Mouse (Mus musculus): ENCODE results near the gene Morn5.

The Morn5 gene

DNA sequence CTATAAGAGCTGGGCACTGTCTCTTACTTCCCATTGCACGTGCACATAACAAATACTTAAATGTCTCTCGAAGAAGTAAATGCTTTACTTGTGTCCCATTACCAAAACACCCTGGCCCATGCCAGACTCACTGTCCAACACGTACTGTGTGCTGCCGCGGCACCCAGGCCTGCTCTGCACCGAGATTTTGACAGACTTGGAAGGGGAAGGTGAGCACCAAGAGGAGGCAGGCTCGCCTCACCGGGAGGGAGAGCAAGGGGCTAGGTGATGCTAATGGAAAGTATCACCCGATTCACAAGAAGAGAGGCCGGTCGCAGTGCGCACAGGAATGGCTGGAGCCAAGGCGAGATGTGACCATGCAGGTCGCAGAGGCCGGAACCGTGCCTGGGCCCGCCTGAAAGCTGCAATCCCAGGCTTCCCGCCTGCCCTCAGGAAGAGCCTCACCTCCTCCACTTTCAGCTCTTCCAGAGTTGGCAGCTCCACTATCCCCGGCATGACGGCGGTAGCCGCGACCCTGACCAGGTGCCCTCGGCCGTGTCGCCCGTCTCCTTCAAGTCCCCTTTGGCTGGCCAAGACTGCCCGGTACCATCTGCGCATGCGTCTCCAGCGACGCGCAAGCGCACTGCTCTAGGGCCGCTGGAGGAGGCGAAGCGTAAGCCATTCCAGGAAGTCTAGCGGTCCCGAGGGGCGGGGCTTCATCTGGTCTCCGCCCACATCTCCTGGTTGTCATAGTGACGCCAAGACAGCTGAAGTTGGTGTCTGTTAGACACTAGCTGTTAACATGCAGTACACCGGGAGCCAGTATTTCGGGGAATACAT lies at the start of gene Morn5, which contains the start of gene Ndufa8:
Gene Morn5 (plus strand): TSS at position 711 of the 819 bp plus-strand sequence.
Gene Ndufa8 (minus strand): TSS at position 659 of the 819 bp plus-strand sequence.
- peak; percentile 94 for DNase-seq (ENCODE audit: low spot score)

DNA sequence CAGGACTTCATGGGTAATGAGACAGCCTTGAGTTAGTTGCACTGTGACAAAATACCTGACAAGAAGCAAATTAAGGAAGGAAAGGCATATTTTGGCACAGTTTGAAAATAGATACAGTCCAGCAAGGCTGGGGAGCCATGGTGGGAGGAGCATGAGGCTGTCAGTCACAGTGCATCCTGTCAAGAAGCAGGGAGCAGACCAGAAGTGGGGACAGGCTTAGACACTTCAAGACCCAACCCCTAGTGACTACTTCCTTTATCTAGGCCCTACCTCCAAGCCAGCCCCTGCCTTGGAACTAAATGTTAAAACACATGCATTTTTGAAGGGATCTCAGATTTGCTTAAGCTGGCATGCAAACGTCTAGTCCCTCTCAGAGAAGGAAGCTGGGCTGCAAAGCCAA lies 48.9 kb upstream of the Morn5 start:
- DNase-seq (ENCODE audit: low spot score), result no peak

DNA sequence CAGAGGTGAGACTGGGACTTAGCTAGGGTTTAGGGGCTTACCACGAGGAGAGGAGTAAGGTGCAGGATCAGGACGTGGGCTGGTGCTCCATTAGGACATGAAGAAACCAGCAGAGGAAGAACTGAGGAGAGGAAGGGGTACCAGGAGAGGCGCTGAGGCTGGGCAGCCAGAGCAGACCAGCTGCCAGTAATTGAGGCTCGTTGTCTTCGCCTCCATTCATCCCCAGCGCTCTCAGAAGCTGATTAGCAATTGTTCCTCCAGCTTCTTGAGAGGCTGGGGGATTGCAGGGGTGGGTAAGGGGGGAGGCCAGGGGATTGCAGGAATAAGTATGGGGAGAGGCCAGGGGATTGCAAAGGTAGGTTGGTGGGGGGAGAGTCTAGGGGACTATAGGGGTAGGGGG lies 47.1 kb upstream of the Morn5 start:
- DNase-seq (ENCODE audit: low spot score), result no peak

DNA sequence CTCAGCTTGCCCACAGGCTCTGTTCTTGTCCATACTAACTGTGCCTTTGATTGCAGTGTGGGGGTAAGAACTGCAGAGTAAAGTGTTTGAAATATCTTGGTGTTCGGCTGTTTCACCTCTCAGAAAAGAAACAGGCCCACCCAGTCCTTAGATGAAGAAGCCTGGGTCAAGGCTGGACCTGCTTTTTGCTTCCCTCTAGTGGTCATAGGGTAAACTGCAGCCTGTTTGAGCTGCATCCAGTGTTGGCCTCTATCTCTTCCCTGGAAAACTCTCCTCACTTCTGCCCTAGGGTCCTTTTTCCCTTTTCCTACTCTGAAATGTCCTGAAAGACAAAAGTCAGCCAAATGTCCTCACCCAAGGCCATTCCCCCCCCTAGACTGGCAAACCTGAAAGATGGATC lies 41.2 kb upstream of the Morn5 start:
- DNase-seq (ENCODE audit: low spot score), result no peak

DNA sequence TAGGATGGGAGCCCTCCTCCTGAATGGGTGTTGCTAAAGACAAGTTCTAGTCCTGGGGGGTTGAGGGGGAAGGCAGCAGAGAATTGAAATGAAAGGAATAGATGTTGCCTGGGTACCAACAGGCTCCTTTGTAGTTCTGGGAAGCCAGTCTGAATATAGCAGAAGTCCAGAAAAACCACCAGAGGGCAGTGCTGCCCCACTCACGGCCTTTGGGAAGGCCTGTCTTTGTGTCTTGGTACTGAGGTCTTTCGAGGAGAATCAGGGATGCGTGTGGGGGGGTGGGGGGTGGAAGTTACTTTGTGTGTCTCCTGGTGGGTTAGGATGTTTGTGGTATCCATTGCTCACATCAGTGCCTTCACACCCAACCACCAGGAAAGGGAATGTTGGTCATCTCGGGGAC lies 39.9 kb upstream of the Morn5 start:
- DNase-seq (ENCODE audit: low spot score), result no peak

DNA sequence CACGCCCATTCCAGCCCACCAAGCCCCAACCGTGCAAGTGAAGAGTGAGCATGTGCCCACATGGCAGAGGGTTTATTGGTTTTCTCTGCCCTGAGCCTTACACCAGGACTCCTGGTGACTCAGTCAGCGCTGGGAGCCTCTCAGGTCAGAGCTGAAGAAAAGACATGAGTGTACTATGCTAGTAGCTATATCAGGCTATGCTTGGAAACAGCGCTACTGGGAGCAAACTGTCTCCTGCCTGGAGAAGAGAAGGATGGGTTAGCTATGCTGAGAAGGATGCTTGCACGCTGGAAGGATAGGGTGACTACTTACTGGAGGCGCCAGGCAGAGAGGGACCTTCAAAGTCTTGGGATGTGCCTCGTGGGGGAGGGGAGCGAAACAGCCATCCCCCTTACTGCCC lies 38.7 kb upstream of the Morn5 start:
- DNase-seq (ENCODE audit: low spot score), result no peak

DNA sequence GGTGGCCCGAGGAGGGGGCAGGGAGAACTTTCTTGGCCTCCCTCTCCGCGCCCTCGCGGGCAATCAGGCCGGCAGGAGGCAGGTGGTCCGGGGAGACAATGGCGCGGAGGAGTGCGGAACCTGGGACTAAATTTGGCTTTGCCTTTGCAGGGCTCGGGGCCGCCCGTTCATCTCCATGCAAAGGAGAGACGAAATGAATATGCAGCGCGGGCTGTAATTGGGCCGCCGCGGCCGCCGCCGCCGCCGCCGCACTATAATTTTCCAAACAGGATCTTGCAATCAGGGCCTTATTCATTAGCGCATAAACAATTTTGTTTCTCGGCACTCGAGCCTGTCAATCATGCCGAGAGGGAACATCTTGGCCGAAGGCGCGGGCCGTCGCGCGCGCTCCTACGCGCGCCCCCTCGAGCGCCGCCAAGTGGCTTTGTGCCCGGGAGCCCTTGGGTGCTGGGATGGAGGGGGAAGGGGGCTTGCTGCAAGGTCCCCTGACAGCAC lies 37.9 kb upstream of the Morn5 start:
- no peak for DNase-seq (ENCODE audit: low spot score)

DNA sequence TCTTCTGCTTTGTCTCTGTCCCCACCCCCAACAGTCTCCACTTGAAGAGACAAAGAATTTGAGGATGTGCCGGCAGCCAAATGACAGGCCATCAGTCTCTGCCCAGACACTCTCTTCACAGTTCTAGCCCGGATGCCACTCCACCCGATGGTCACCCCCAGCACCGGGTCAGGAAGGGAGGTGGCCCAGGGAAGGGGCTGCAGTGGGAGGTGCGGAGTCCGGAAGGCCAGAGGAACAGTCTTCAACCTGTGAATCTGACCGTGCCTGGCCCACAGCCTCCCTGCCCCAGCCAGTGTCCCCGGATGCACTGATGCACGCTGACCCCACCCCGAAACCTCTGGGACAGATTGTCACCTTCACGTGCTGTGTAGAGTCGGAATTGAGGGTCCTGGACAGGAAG lies 36.2 kb upstream of the Morn5 start:
- no peak for DNase-seq (ENCODE audit: low spot score)

DNA sequence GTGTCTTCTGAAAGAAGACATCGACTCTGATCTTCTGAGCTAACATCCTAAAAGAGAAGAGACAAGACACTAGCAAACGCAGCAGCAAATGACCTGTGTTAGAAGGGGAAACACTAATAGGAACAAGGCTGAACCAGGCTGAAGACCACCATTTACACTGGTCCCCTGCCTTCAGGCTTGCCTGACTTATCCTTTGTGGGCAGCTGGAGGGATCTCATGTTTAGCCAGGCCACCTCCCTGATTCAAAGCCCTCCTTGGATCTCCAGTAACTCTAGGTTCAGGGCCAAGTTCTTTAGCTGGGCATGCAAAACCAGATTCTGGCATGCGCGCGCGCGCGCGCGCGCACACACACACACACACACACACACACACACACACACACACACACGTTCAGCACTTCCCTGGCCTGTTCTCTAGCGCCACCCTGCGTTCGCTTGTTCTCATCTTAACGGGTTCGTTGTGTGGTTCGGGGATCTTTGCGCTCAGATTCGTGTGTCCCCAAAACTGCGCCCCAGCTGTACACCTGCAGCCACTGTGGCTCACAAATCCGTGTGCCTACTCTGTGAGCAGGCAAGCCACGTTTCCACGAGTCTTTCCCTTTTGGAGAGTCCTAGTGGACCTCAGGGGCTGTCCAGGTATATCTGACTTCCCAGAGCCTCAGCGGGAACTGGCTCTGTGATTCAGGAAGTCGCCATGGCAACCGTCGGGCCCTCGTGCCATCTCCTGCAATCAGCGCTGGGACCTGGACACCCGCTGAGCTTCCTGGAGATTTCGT lies 27.7 kb upstream of the Morn5 start:
- DNase-seq (ENCODE audit: low spot score), result peak; percentile 60

DNA sequence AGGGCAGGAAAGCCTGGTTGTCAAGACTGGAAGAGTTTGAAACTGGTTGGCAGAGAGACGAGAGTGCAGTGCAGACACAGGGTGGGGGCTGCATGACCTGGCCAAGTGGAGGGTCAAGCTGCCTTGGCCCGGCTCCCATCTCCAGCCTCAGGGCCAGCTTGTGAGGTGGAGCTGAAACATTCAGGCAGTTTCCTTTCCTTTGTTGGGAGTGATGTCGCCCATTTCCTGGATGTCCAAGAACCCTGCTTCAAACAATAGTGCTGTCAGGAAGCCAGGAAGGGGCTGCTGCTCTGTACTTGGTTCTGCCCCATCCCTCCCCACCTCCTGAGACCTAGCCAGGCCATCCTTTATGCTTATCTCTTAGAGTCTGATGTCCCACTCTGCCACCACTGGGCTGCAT lies 26.0 kb upstream of the Morn5 start:
- no peak for DNase-seq (ENCODE audit: low spot score)

DNA sequence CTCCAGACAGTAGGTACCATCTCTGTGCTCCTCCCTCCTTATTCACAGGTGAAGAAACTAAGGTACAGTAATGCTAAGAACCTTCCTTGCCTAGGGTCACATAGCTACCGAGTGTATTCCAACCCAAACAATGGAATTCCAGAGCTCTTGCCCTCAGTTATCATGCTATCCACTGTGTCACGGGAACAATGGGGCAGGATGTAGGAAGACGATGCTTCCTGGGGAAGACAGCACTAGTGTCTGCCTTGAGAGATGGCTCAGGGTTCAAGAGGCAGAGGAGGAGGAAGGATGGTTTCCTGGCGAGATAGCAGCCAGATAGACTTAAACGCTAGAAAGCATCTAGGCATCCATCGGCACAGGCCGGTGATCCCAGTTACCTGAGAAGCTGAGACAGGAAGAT lies 16.4 kb upstream of the Morn5 start:
- no peak for DNase-seq (ENCODE audit: low spot score)

DNA sequence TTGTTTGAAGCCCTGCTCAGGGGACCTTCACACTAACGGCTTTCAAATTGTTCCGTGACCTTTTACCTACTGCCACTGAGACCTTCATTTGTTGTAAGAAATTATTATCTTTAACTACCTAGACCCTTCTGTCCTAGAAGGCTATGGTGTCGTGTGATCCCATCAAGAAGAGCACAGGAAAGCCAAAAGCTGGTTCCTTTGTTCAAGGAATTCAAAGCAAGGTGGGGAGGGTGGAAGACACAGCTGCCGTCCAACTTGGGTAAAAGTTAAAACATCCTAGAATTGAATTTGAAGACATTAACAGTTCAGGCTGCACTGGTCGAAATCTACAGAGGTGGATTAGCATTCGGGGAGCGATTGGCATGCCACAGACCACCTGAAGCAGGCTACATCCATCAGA lies 15.3 kb upstream of the Morn5 start:
- DNase-seq (ENCODE audit: low spot score), result no peak

DNA sequence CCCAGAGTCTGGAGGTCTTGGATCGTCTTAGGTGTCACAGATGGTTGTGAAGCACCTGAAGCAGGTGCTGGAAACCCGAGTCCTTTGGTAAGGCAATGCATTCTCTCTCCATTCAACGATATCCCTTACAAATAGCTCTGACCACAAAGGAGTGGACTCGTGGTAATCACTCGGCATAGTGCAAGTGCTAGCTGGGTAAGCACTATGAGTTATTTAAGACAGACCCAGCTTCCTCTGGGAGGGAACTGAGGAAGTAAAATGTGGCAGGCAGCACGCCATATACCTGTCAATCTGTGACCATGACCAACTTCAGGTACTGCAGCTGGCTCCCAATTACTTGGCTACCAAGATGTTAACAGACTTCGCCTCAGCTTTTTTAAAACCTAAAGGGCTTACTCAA lies 14.4 kb upstream of the Morn5 start:
- no peak for DNase-seq (ENCODE audit: low spot score)

DNA sequence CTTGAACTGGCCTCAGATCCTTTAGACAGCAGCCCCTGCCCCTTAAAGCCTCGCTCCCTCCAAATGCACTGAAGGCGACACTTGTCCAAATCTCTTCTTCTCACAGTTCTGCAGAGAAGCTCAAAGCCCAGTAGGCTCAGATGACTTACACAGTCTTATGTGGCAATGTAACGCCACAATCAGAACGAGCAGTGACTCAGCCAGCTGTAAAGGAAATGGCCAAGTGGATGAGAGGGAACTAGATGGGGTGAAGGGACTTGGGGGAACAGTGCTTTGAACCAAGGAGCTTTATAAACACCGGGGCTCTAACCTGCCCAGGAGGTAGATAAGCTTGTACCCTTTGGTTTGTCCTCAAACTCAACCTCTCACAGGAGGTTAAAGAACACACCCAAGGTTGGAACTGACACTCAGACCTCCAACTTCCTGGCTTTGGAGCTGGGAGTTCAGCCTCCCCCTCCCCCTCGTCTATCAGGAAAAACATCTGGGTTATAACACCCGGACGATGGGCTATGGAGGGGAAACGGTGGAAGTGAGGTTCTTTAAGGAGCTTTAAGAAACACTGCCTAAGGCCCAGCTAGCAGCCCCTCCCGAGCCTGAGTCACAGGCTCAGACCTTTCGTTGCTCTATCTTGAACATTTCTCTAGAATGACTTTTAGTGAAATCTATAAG lies 13.7 kb upstream of the Morn5 start:
- DNase-seq (ENCODE audit: low spot score), result no peak

DNA sequence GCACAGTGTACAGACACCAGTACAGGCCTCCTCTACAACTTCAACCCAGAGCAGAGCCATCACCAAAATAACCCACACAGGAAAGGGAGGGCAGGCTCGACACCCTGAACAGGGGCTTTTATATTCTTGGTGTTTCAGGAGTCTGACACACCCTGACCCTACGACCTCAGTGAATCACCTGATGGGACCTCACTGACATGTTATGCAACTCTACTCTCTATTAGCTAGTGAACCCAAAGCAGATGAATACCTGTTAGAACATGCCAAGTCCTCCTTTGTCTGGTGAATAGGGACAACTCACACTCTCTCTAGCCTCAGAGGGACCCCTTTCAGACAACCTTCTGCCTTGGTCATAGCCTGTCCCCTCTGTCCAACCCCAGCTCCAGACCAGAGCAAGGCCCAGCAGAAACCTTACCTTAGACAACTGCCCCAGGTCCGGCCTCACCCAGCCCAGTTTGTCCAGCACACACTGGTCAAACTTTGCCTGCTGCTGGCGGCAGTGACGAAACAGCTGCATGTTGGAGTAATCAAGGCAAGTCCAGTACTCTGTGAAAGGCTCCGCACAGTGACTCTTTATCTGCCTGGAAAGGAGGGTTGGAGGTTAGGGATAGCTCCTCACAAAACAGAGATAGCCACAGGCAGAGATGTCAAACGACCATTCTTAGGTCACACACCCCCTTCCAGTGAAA lies 9.8 kb upstream of the Morn5 start:
- no peak for DNase-seq (ENCODE audit: low spot score)

DNA sequence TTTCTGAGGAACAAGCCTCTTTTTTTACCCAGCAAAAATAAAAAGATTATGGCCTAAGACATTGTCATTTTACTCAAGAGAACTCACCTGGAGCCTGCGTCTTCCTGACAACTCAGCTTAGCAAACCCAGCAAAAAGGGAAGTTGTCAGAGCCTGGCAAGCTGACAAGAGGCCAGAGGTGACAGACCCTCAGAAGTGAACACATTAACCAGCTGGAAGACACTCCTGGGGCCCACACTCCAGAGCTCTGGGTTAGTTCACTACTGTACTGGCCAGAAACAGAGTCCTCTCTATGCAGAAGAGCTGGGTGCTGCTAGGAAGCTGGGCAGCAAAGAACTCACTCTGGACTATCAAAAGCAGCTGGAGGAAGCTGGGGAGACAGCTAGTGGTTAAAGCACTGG lies 8.4 kb upstream of the Morn5 start:
- no peak for DNase-seq (ENCODE audit: low spot score)

DNA sequence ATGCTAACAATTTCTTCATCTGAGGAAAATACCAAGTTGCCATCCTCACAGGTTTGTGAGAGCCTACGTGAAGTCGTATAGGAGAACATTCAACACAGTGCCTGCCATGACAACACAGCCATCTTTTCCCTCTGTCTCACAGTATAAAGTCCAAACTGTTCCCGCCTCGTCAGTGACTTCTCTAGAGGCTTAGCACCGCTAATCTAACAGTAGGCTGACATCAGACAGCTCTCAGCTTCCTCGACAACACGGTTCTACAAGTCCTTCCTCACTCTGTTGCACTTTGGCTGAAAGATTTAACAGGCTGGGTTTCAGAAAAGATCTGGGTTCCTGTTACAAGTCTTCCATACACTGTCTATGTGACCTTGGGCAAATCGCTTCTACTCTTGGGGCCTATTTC lies 1.1 kb upstream of the Morn5 start:
- DNase-seq (ENCODE audit: low spot score), result no peak

DNA sequence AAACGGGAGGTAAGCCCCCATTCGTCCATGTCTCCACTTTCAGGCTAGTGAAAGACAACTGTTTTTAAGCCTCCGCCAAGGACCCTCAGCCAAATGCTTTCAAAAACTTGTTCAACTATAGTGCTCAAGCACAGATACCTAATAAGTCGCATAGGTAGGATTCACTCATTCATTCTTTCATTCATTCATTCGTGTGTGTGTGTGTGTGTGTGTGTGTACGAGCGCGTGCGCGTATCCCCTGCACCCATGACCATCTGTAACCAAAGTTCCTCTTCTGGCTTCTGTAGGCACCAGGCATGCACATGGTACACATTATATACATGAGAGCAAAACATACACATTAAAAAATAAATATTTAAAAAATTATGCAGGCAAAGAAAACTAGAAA lies 303 bp downstream of the Morn5 start:
- no peak for DNase-seq (ENCODE audit: low spot score)

DNA sequence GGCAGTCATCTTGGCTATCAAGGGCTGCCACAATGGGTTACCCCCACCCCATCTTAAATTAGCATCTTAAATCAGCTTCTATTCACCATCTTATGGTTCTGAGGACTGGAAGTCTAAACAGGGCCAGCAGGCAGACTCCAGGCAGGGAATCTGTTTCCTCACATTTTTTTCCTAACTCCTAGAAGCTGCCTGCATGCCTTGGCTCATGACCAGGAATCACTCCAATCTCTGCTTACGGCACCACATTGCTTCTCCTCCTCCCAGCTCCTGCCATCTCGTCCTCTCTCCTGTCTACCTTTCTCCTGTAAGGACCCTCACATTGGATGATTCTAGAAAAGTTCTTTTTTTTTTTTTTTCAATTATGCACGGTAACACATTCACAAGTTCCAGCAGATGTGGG lies 4.0 kb downstream of the Morn5 start:
- no peak for DNase-seq (ENCODE audit: low spot score)

DNA sequence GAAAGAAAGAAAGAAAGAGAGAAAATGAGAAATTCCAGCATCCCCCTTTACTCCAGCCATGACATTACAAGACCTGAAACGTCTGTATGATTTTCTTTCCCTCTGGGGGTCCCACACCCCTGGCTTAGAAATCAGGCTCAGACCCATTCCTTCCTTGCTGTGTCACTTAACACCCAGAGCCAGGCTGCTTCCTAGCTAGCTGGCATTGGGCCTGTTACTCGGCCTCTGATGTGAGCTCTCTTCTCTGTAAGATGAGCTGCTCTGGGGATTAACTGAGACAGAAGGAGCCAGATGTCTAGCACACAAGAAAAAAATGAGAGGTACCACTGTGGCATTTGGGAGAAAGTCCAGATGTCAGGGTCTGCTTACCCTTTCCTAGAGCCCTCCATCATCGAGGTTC lies 7.0 kb downstream of the Morn5 start:
- DNase-seq (ENCODE audit: low spot score), result no peak

DNA sequence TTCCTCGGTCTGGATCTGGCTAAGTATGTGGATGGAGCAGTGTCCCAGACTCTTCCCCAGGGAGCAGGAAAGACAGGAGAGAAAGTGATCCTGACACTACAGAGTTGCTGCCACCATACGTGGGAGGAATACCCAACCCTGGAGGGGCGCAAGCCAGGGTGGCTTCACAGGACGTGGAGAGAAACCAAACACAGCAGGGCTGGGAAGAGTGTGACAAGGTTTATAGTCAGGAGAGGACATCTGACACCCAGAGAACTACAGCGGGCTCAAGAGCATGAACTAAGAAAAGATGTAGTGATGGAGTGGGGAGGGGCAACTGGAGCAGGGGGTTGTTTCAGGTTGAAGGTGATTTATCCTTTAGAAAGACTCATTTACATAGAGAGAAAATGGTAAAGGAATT lies 12.2 kb downstream of the Morn5 start:
- DNase-seq (ENCODE audit: low spot score), result no peak

DNA sequence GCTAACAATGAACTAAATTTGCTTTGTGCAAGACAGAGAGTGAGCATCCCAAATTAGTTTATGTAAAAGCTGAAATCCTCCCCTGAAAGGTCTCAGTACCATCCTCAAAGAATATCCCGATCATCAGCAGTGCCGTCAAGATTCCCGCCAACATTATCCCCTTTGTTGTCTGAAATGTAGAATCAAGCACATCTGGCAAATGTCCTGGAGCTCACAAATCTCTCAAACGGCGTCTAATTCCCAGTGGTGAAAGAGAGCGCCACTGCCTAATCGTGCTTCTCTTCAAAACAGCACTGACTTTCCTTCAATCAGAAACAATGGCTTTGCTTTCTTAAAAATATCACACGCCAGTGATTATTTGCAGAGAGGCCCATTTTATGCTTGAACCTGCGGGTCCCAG lies 17.9 kb downstream of the Morn5 start:
- no peak for DNase-seq (ENCODE audit: low spot score)

All from left cerebral cortex, adult 11 months (tissue).